Mouse (Mus musculus): ENCODE results near the gene Ehd1.
A peak's percentile ranks its signal among the peaks of the same experiment; 100 is the strongest.

GRCm38 (mm10) chr19:6297641-6298040, 21.1 kb downstream of the Ehd1 start:
- TF ChIP-seq GATA1 (IDR thresholded peaks at IDR 0.05; ENCODE audit: low read depth, low read length): peak; percentile 33; the same call in 1 of the 2 replicates
- no peak for TF ChIP-seq ZC3H11A (IDR thresholded peaks at IDR 0.05; ENCODE audit: low read depth, low read length)
- no peak for TF ChIP-seq CTCF (IDR thresholded peaks at IDR 0.05 in 2 of 3, conservative IDR thresholded peaks at IDR 0.05 in 1 of 3; ENCODE audit: control insufficient read depth in 1 of 3, insufficient read depth in 1 of 3, low read depth in 2 of 3, low read length in 3 of 3, poor library complexity in 1 of 3, severe bottlenecking in 1 of 3)
- TF ChIP-seq USF1 (IDR thresholded peaks at IDR 0.05; ENCODE audit: low read depth, low read length): no peak
- TF ChIP-seq BHLHE40 (IDR thresholded peaks at IDR 0.05; ENCODE audit: borderline replicate concordance, low read depth, low read length): peak; percentile 25; the same call in 1 of the 2 replicates
- TF ChIP-seq POLR2A (IDR thresholded peaks at IDR 0.05; ENCODE audit: control insufficient read depth in 1 of 2, insufficient read depth in 1 of 2, low read depth in 1 of 2, low read length in 2 of 2, poor library complexity in 1 of 2): no peak
- peak; percentile 80 to 81 for TF ChIP-seq EP300 (IDR thresholded peaks at IDR 0.05; ENCODE audit: low read depth in 1 of 2, low read length in 2 of 2)
- peak; percentile 84 for TF ChIP-seq MAFK (IDR thresholded peaks at IDR 0.05; ENCODE audit: borderline replicate concordance, low read depth, low read length)
- TF ChIP-seq CHD1 (IDR thresholded peaks at IDR 0.05; ENCODE audit: low read depth, low read length): no peak
